In the genomic region with DNA sequence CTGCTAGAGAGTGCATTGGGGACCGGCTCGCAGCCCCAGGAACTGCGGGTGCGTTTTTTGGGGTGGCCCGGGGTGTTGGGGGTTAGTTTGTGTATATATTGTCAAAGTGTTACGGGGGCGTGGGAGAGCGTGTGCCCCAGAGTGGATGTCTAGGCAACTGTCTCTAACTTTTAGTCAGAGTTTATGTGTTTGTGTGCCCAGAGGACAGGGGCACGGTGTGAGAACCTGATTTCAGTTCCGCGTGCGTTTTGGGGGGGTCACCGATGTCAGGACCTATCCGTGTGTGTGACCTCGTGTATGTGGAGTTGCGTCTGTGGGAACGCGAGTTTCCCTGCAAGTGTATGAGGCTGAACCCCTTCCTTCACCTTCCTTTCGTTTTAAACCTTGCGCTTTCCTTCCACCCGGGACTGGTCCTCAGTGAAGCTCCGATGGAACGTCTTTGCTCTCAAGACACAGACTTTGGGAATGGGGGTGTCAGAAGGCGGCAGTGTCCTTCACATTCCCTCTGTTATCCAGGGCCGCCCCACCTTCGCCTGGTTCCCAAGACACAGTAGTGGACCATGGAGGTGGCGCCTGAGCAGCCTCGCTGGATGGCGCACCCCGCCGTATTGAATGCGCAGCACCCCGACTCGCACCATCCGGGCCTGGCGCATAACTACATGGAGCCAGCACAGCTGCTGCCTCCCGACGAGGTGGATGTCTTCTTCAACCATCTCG, we compare ENCODE assay signal across 8 mouse cellular contexts. TPM values are rescaled to one million over a fixed set of nuclear protein-coding genes. Genes with fewer than 3 reads are reported as not detected.
DNase-seq lines count a peak whose midpoint lies in the region; ATAC-seq and TF ChIP-seq lines count a peak whose summit lies in the region.

No protein-coding gene starts in this region.

- no peaks in the 10 kb centered on the region for H3K9me3 ChIP-seq in G1E (replicated peaks)
- no peaks in the 10 kb centered on the region for H3K9me3 ChIP-seq in heart, embryonic 16.5 days (replicated peaks; ENCODE audit: control insufficient read depth, low read length)
- no peaks in the 10 kb centered on the region for H3K9me3 ChIP-seq in liver, embryonic 12.5 days (replicated peaks)

- DNase-seq in adrenal gland, postnatal 10 days = peak; percentile 40
- no peak for DNase-seq in adrenal gland, postnatal 25 days
- no peak for DNase-seq in G1E (ENCODE audit: low spot score)
- DNase-seq in cerebellum, adult 9-10 months = no peak
- no peak for DNase-seq in frontal cortex, postnatal 14 days (ENCODE audit: low spot score in 2 of 2)

- under 1% methylated on average over 39 of the region's 39 CpGs for WGBS in heart, embryonic 16.5 days
- WGBS in liver, embryonic 12.5 days (ENCODE audit: insufficient replicate concordance) = under 1% methylated on average over 39 of the region's 39 CpGs
- 2% methylated on average over 39 of the region's 39 CpGs for WGBS in olfactory bulb, adult 2 months

- ATAC-seq in G1E (ENCODE audit: extremely low read depth, insufficient number of reproducible peaks, low FRiP score, poor library complexity, severe bottlenecking) = no peak
- ATAC-seq in heart, embryonic 16.5 days (replicated peaks; ENCODE audit: extremely low read depth, insufficient read depth, low FRiP score) = no peak
- ATAC-seq in liver, embryonic 12.5 days = no peak

- H3K4me1 ChIP-seq in G1E (ENCODE audit: insufficient read depth, low read depth, low read length) = peaks cover 59% of the 10 kb centered on the region
- H3K4me1 ChIP-seq in heart, embryonic 16.5 days (ENCODE audit: control insufficient read depth, insufficient read depth, low read length) = peaks cover 24% of the 10 kb centered on the region
- peaks cover 72% of the 10 kb centered on the region for H3K4me1 ChIP-seq in liver, embryonic 12.5 days
- peaks cover 11% of the 10 kb centered on the region for H3K4me1 ChIP-seq in olfactory bulb, adult 2 months (ENCODE audit: control insufficient read depth, insufficient read depth, low read length)

- peak overlapping the region; percentile 71 for H3K9ac ChIP-seq in heart, embryonic 16.5 days (ENCODE audit: low read length)
- H3K9ac ChIP-seq in liver, embryonic 12.5 days = peak overlapping the region; percentile 35; the same call in 1 of the 2 replicates

- H3K27ac ChIP-seq in heart, embryonic 16.5 days (ENCODE audit: low read length) = no peak overlapping the region; the same call in 1 of the 2 replicates
- H3K27ac ChIP-seq in liver, embryonic 12.5 days = no peak overlapping the region
- H3K27ac ChIP-seq in olfactory bulb, adult 2 months (ENCODE audit: insufficient read depth, low read depth, low read length) = no peak overlapping the region

- peaks cover 74% of the 10 kb centered on the region for H3K36me3 ChIP-seq in G1E (replicated peaks)
- H3K36me3 ChIP-seq in heart, embryonic 16.5 days (ENCODE audit: control insufficient read depth, insufficient read depth) = no peaks in the 10 kb centered on the region
- H3K36me3 ChIP-seq in liver, embryonic 12.5 days = no peaks in the 10 kb centered on the region

- H3K4me2 ChIP-seq in heart, embryonic 16.5 days (ENCODE audit: low read depth, low read length) = peak overlapping the region; percentile 72
- H3K4me2 ChIP-seq in liver, embryonic 12.5 days = peak overlapping the region; percentile 79

- TF ChIP-seq CTCF in G1E (IDR thresholded peaks at IDR 0.05; ENCODE audit: low read depth, low read length) = no peak
- TF ChIP-seq CTCF in olfactory bulb, adult 2 months (IDR thresholded peaks at IDR 0.05; ENCODE audit: insufficient read depth, low read depth, low read length) = no peak

- peak overlapping the region; percentile 99 for H3K4me3 ChIP-seq in G1E (ENCODE audit: low read depth, low read length)
- H3K4me3 ChIP-seq in heart, embryonic 16.5 days (ENCODE audit: low read length) = peak overlapping the region; percentile 63
- peak overlapping the region; percentile 56 for H3K4me3 ChIP-seq in liver, embryonic 12.5 days
- peak overlapping the region; percentile 0 for H3K4me3 ChIP-seq in olfactory bulb, adult 2 months (ENCODE audit: insufficient read depth, low read depth, low read length)

- no peaks in the 10 kb centered on the region for H3K27me3 ChIP-seq in G1E (ENCODE audit: insufficient read depth, low read length)
- peaks cover 85% of the 10 kb centered on the region for H3K27me3 ChIP-seq in heart, embryonic 16.5 days (ENCODE audit: control insufficient read depth, insufficient read depth, low read length)
- peaks cover 100% of the 10 kb centered on the region for H3K27me3 ChIP-seq in liver, embryonic 12.5 days (replicated peaks)

- no peak for TF ChIP-seq POLR2A in olfactory bulb, adult 2 months (IDR thresholded peaks at IDR 0.05; ENCODE audit: insufficient read depth, low read depth, low read length)

RNA-seq across cellular contexts. Expression of gene Gata2, which starts 5.5 kb away (rescaled TPM):
- total RNA-seq in adrenal gland, postnatal 10 days (2021) = 10 to 100 TPM; 26.3 to 33.2 TPM
- total RNA-seq in adrenal gland, postnatal 25 days (2021) = 25.6 and 37.7 TPM in 2 replicates
- 264 and 265 TPM in 2 replicates for total RNA-seq in G1E (2014; fragmentation: Nextera tagmentation)
- total RNA-seq in G1E (2017) = 127 and 145 TPM in 2 replicates
- 1,748 and 2,211 TPM in 2 replicates for polyA plus RNA-seq in G1E (2012)
- 14.9 and 15.5 TPM in 2 replicates for polyA plus RNA-seq in heart, embryonic 16.5 days (2015; fragmentation: Nextera tagmentation; extraction: Ambion mirVana)
- polyA plus RNA-seq in liver, embryonic 12.5 days (2016; fragmentation: Nextera tagmentation; extraction: Ambion mirVana) = 13.3 and 15.7 TPM in 2 replicates
- polyA plus RNA-seq in olfactory bulb, adult 2 months (2012; ENCODE audit: insufficient read depth, insufficient read length, low replicate concordance, missing spikeins) = not detected in 2 replicates

RNA-seq across cellular contexts. Expression of gene Dnajb8, which starts 22.9 kb away (rescaled TPM):
- not detected for total RNA-seq in adrenal gland, postnatal 10 days (2021)
- total RNA-seq in adrenal gland, postnatal 25 days (2021) = not detected in 2 replicates
- not detected in 2 replicates for total RNA-seq in G1E (2014; fragmentation: Nextera tagmentation)
- 0.11 TPM in 1 of 2 replicates, not detected in the other for total RNA-seq in G1E (2017)
- polyA plus RNA-seq in G1E (2012) = not detected in 2 replicates
- polyA plus RNA-seq in heart, embryonic 16.5 days (2015; fragmentation: Nextera tagmentation; extraction: Ambion mirVana) = not detected in 2 replicates
- not detected in 2 replicates for polyA plus RNA-seq in liver, embryonic 12.5 days (2016; fragmentation: Nextera tagmentation; extraction: Ambion mirVana)
- not detected in 2 replicates for polyA plus RNA-seq in olfactory bulb, adult 2 months (2012; ENCODE audit: insufficient read depth, insufficient read length, low replicate concordance, missing spikeins)

Comparison
In these comparisons a context has a peak if more than half of its experiments do, and no peak if none do; other contexts are left out.
1. H3K4me3 ChIP-seq: peak in every context shown above with its lines; median percentile 99 in G1E; 63 in heart, embryonic 16.5 days; 56 in liver, embryonic 12.5 days; 0 in olfactory bulb, adult 2 months.
2. RNA of gene Gata2, which starts 5.5 kb away (polyA plus RNA-seq): 1,748 to 2,211 TPM in G1E; 13.3 to 15.7 TPM in liver, embryonic 12.5 days, 14.9 to 15.5 TPM in heart, embryonic 16.5 days and not detected in olfactory bulb, adult 2 months; every median in the first group is over 100 times any median in the second.